Mouse (Mus musculus): ENCODE results near the gene Clgn.

- TF ChIP-seq ZKSCAN1 (IDR thresholded peaks at IDR 0.05; ENCODE audit: borderline replicate concordance, low read depth, low read length) (no peak), POLR2A (IDR thresholded peaks at IDR 0.05; ENCODE audit: low read depth, low read length) (no peak)
Observed at GRCm38 (mm10) chr8:83421354-83421753, 31.7 kb downstream of the Clgn start.

All from CH12.LX (cell line).